ENCODE assay signal across 19 mouse cellular contexts in the genomic region with DNA sequence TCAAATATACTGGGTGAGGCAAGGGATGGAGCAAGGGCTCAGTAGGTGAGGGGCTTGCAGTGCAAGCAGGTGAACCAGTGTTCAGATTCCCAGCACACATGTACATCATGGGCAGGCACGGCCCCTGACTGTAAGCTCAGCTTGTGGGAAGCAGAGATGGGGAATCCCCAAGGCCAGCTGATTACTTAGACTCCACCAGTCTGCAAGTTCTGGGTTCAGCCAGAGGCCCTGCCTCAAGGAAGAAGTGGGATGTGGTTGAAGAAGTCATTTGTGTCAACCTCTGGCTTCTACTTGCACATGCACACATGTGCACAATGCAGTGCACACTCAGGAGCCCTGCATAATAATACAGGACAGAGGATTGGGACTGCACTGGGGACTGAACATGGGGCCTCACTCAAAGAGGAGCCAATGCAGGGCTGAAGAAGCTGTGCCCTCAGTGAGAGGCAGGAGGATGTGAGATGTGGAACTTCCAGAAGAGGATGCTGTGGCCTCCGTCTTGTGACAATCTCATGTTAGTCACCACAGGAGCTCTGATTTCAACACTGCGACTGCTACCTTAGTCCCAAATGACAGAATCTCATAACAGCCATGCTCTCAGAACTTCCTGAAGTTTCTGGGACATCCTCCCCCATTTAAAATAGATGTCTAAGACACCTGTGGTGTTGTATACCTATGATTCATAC. TPM values are rescaled to one million over a fixed set of nuclear protein-coding genes. Genes with fewer than 3 reads are reported as not detected.
DNase-seq lines count a peak whose midpoint lies in the region; ATAC-seq and TF ChIP-seq lines count a peak whose summit lies in the region.
"Had no signal": no experiment of that assay in that cellular context is flagged by ENCODE, and none has a peak within 500 bp of the region (broad histone marks: within the 10 kb centered on the region; RNA-seq: fewer than 3 reads in every experiment).

No protein-coding gene starts in this region.

- dilution Hi-C loops in CH12.LX (cut with MboI; ENCODE audit: extremely low pct_ligation_motif_present, extremely low pct_unique_long_range_greater_than_20kb, low sequenced_read_pairs): no loop called here

- H3K79me2 ChIP-seq in CH12.LX (replicated peaks; ENCODE audit: control insufficient read depth, extremely low read depth, insufficient read depth, poor library complexity, severe bottlenecking): peaks cover 14% of the 10 kb centered on the region

- no peak overlapping the region for H3K4me3 ChIP-seq in lung, postnatal 0 days (ENCODE audit: low read depth, low read length)
- no peak overlapping the region for H3K4me3 ChIP-seq in CH12.LX (replicated peaks in 1 of 3; ENCODE audit: low read depth in 2 of 3, low read length in 2 of 3, poor library complexity in 1 of 3)
- no peak overlapping the region for H3K4me3 ChIP-seq in midbrain, embryonic 13.5 days (replicated peaks)
- H3K4me3 ChIP-seq: embryonic facial prominence, embryonic 15.5 days; heart, embryonic 12.5 days; layer of hippocampus, adult 2 months; liver, embryonic 12.5 days had no signal

- H3K9ac ChIP-seq in lung, postnatal 0 days (replicated peaks; ENCODE audit: low read depth): no peak overlapping the region
- no peak overlapping the region for H3K9ac ChIP-seq in CH12.LX (ENCODE audit: insufficient read depth, low read depth)
- H3K9ac ChIP-seq in midbrain, embryonic 13.5 days (replicated peaks): no peak overlapping the region
- H3K9ac ChIP-seq: embryonic facial prominence, embryonic 15.5 days; heart, embryonic 12.5 days; liver, embryonic 12.5 days had no signal

- ATAC-seq in lung, postnatal 0 days: no peak
- ATAC-seq in midbrain, embryonic 13.5 days: no peak
- ATAC-seq: hindbrain, postnatal 0 days; liver, embryonic 12.5 days; Patski had no signal

- in situ Hi-C loops in CH12.LX (cut with MboI; ENCODE audit: low pct_ligation_motif_present, low pct_unique_long_range_greater_than_20kb, low sequenced_read_pairs): no loop called here

- no peaks in the 10 kb centered on the region for H3K9me3 ChIP-seq in lung, postnatal 0 days (ENCODE audit: low read length)
- peaks cover 7% of the 10 kb centered on the region for H3K9me3 ChIP-seq in CH12.LX (replicated peaks; ENCODE audit: low read length)
- no peaks in the 10 kb centered on the region for H3K9me3 ChIP-seq in midbrain, embryonic 13.5 days
- H3K9me3 ChIP-seq: embryonic facial prominence, embryonic 15.5 days; liver, embryonic 12.5 days had no signal

- no peak overlapping the region for H3K27ac ChIP-seq in lung, postnatal 0 days (ENCODE audit: low read length)
- H3K27ac ChIP-seq in CH12.LX (ENCODE audit: insufficient read depth, low read depth): peak overlapping the region; percentile 25; the same call in 1 of the 2 replicates
- H3K27ac ChIP-seq in midbrain, embryonic 13.5 days: no peak overlapping the region
- H3K27ac ChIP-seq: embryonic facial prominence, embryonic 15.5 days; hindbrain, postnatal 0 days; layer of hippocampus, adult 2 months; liver, embryonic 12.5 days had no signal

- no peak for TF ChIP-seq EP300 in lung, postnatal 0 days (IDR thresholded peaks at IDR 0.05)
- TF ChIP-seq EP300 in CH12.LX (IDR thresholded peaks at IDR 0.05; ENCODE audit: low read length): peak; percentile 19

- no peaks in the 10 kb centered on the region for H3K27me3 ChIP-seq in lung, postnatal 0 days (replicated peaks; ENCODE audit: insufficient read depth, low read length)
- no peaks in the 10 kb centered on the region for H3K27me3 ChIP-seq in CH12.LX (replicated peaks)
- H3K27me3 ChIP-seq in splenic B cell, adult 2 months (ENCODE audit: control insufficient read depth, insufficient read depth, low read length, poor library complexity, severe bottlenecking): no peaks in the 10 kb centered on the region
- H3K27me3 ChIP-seq in midbrain, embryonic 13.5 days: no peaks in the 10 kb centered on the region
- H3K27me3 ChIP-seq: embryonic facial prominence, embryonic 15.5 days; heart, embryonic 12.5 days; liver, embryonic 12.5 days; Patski had no signal

- peak; percentile 18 for DNase-seq in lung, postnatal 0 days (ENCODE audit: low spot score)
- no peak for DNase-seq in lung, postnatal 10 days
- peak; percentile 81 for DNase-seq in CH12.LX (ENCODE audit: extremely low read depth)
- peak; percentile 66 for DNase-seq in lung, postnatal 36 days
- DNase-seq in splenic B cell, adult 2 months (ENCODE audit: low read depth, low spot score): peak; percentile 71
- DNase-seq in left cerebral cortex, postnatal 4 days: no peak
- DNase-seq: cerebellum, adult 18-20 months; gastrocnemius, postnatal 25 days; heart, postnatal 4 days; kidney, adult 8-10 months; thymus, adult 18-20 months had no signal

- H3K4me1 ChIP-seq in lung, postnatal 0 days (ENCODE audit: insufficient read depth, low read depth, low read length): no peaks in the 10 kb centered on the region
- H3K4me1 ChIP-seq in CH12.LX (ENCODE audit: control insufficient read depth in 1 of 2, insufficient read depth in 2 of 2): peaks cover 20 to 50% of the 10 kb centered on the region in 2 experiments
- no peaks in the 10 kb centered on the region for H3K4me1 ChIP-seq in midbrain, embryonic 13.5 days (replicated peaks)
- H3K4me1 ChIP-seq: embryonic facial prominence, embryonic 15.5 days; heart, embryonic 12.5 days; liver, embryonic 12.5 days had no signal

- TF ChIP-seq CTCF in lung, postnatal 0 days (IDR thresholded peaks at IDR 0.05): no peak
- peak in 1 of 2 experiments; percentile 27; a peak in 2 of 4 replicates for TF ChIP-seq CTCF in CH12.LX (conservative IDR thresholded peaks at IDR 0.05 in 1 of 2, IDR thresholded peaks at IDR 0.05 in 1 of 2; ENCODE audit: low read depth in 2 of 2, low read length in 2 of 2)

- intact Hi-C loops in left cerebral cortex, postnatal 4 days (cut with DNase I): no loop called here

- TF ChIP-seq POLR2A in CH12.LX (IDR thresholded peaks at IDR 0.05; ENCODE audit: low read depth, low read length): no peak

- H3K36me3 ChIP-seq in lung, postnatal 0 days (ENCODE audit: insufficient read depth, low read length): no peaks in the 10 kb centered on the region
- no peaks in the 10 kb centered on the region for H3K36me3 ChIP-seq in CH12.LX (replicated peaks in 1 of 2; ENCODE audit: control insufficient read depth in 1 of 2, insufficient read depth in 1 of 2, low read length in 1 of 2)
- no peaks in the 10 kb centered on the region for H3K36me3 ChIP-seq in splenic B cell, adult 2 months (ENCODE audit: control insufficient read depth, insufficient read depth, low read length, poor library complexity, severe bottlenecking)
- no peaks in the 10 kb centered on the region for H3K36me3 ChIP-seq in midbrain, embryonic 13.5 days
- H3K36me3 ChIP-seq: embryonic facial prominence, embryonic 15.5 days; heart, embryonic 12.5 days; liver, embryonic 12.5 days had no signal

- no peak overlapping the region for H3K4me2 ChIP-seq in lung, postnatal 0 days (replicated peaks; ENCODE audit: low read depth, low read length)
- no peak overlapping the region for H3K4me2 ChIP-seq in CH12.LX (ENCODE audit: insufficient read depth, low read depth, poor library complexity, severe bottlenecking)
- H3K4me2 ChIP-seq in midbrain, embryonic 13.5 days (replicated peaks): no peak overlapping the region
- H3K4me2 ChIP-seq: embryonic facial prominence, embryonic 15.5 days; heart, embryonic 12.5 days; liver, embryonic 12.5 days had no signal

- WGBS in lung, postnatal 0 days: 68% methylated on average over 3 of the region's 3 CpGs
- 93% methylated on average over 3 of the region's 3 CpGs for WGBS in midbrain, embryonic 13.5 days

- TF ChIP-seq RAD21 in CH12.LX (IDR thresholded peaks at IDR 0.05; ENCODE audit: low read depth, low read length): peak; percentile 33

TF ChIP-seq in CH12.LX, 34 proteins besides CTCF, POLR2A, EP300 and RAD21 (continues in another document):
- TF ChIP-seq USF2 (conservative IDR thresholded peaks at IDR 0.05; ENCODE audit: low read depth, low read length): no peak
- TF ChIP-seq CHD2 (IDR thresholded peaks at IDR 0.05; ENCODE audit: low read length): no peak
- TF ChIP-seq MAZ (IDR thresholded peaks at IDR 0.05; ENCODE audit: low read depth, low read length): 0 out of 2 replicates have a peak, but pooled peaks have one; percentile 48
- TF ChIP-seq UBTF (IDR thresholded peaks at IDR 0.05; ENCODE audit: low read depth, low read length): no peak
- TF ChIP-seq GABPA (IDR thresholded peaks at IDR 0.05; ENCODE audit: insufficient replicate concordance, low read depth, low read length): no peak
- no peak for TF ChIP-seq ZKSCAN1 (IDR thresholded peaks at IDR 0.05; ENCODE audit: borderline replicate concordance, low read depth, low read length)
- no peak for TF ChIP-seq E2F4 (IDR thresholded peaks at IDR 0.05; ENCODE audit: insufficient replicate concordance, low read depth, low read length)
- TF ChIP-seq NELFE (IDR thresholded peaks at IDR 0.05; ENCODE audit: low read depth, low read length): no peak
- TF ChIP-seq JUND (conservative IDR thresholded peaks at IDR 0.05; ENCODE audit: low read depth, low read length): no peak
- TF ChIP-seq USF1 (IDR thresholded peaks at IDR 0.05; ENCODE audit: low read depth, low read length): no peak
- TF ChIP-seq ZC3H11A (IDR thresholded peaks at IDR 0.05; ENCODE audit: low read depth, low read length): no peak
- TF ChIP-seq HCFC1 (IDR thresholded peaks at IDR 0.05; ENCODE audit: low read depth, low read length): no peak
- TF ChIP-seq MYC (IDR thresholded peaks at IDR 0.05; ENCODE audit: low read depth, low read length): 0 out of 2 replicates have a peak, but pooled peaks have one; percentile 47
- TF ChIP-seq MAFK (IDR thresholded peaks at IDR 0.05; ENCODE audit: insufficient replicate concordance, low read length): no peak
- no peak; the same call in 1 of the 2 replicates for TF ChIP-seq SIN3A (IDR thresholded peaks at IDR 0.05; ENCODE audit: low read length)
- no peak for TF ChIP-seq ZNF384 (IDR thresholded peaks at IDR 0.05; ENCODE audit: low read depth, low read length)
- TF ChIP-seq MAX (IDR thresholded peaks at IDR 0.05; ENCODE audit: low read length): 0 out of 2 replicates have a peak, but pooled peaks have one; percentile 51
- TF ChIP-seq TBP (conservative IDR thresholded peaks at IDR 0.05; ENCODE audit: low read depth, low read length): no peak
- TF ChIP-seq NRF1 (IDR thresholded peaks at IDR 0.05; ENCODE audit: low read depth, low read length): no peak
- TF ChIP-seq JUN (IDR thresholded peaks at IDR 0.05; ENCODE audit: insufficient read depth, low read depth, low read length): no peak
- no peak for TF ChIP-seq CHD1 (IDR thresholded peaks at IDR 0.05; ENCODE audit: low read depth, low read length)
- TF ChIP-seq MXI1 (IDR thresholded peaks at IDR 0.05; ENCODE audit: low read depth, low read length): no peak

RNA-seq across cellular contexts. Expression of gene Card11, which starts 3.8 kb away (rescaled TPM):
- polyA plus RNA-seq in lung, postnatal 0 days (2015; fragmentation: Nextera tagmentation; extraction: Ambion mirVana): 2.1 and 2.3 TPM in 2 replicates
- total RNA-seq in CH12.LX (2012; rRNA removed) (25.0 and 31.9 TPM in 2 replicates), CH12.LX (2014; rRNA removed) (12.0 and 16.1 TPM in 2 replicates)
- 81.6 and 84.6 TPM in 2 replicates for polyA plus RNA-seq in CH12.LX (2012; ENCODE audit: insufficient read length, low read depth)
- 0.07 TPM in 1 of 2 replicates, not detected in the other for polyA plus RNA-seq in midbrain, embryonic 13.5 days (2015; fragmentation: Nextera tagmentation; extraction: Ambion mirVana)
- total RNA-seq in left cerebral cortex, postnatal 4 days (2021): under 1 TPM; 0.38 to 0.42 TPM
- total RNA-seq: hindbrain, postnatal 0 days had no signal
- polyA plus RNA-seq: forebrain, embryonic 11.5 days; Patski had no signal

Comparison
In these comparisons a context has a peak if more than half of its experiments do, and no peak if none do; other contexts are left out.
1. DNase-seq: peak in lung, postnatal 0 days (single experiment), CH12.LX (single experiment), lung, postnatal 36 days (single experiment) and splenic B cell, adult 2 months (single experiment); none in lung, postnatal 10 days (single experiment) and left cerebral cortex, postnatal 4 days (single experiment).
2. RNA of gene Card11, which starts 3.8 kb away (polyA plus RNA-seq): 81.6 to 84.6 TPM in CH12.LX; 2.1 to 2.3 TPM in lung, postnatal 0 days and 0.07 TPM in midbrain, embryonic 13.5 days; every median in the first group is over 10 times any median in the second.